Mouse (Mus musculus): ENCODE measurements around the gene Slc25a53. TPM values are rescaled to one million over a fixed set of nuclear protein-coding genes. Genes with fewer than 3 reads are reported as not detected.

The Slc25a53 gene
- polyA plus RNA-seq (2012; rRNA removed) = 18.0 and 18.6 TPM in 2 replicates

GRCm38 (mm10) chrX:137038000-137038483, at the start of gene Slc25a53:
Slc25a53 (minus strand) TSS chrX:137038302.

GRCm38 (mm10) chrX:137049425-137050225, 11.5 kb upstream of the Slc25a53 start, which contains the start of gene Fam199x:
Fam199x (plus strand) TSS chrX:137049594.

GRCm38 (mm10) chrX:136992978-136993547, 45.0 kb downstream of the Slc25a53 start, which contains the start of gene Zcchc18:
Zcchc18 (plus strand) TSS chrX:136993155.

GRCm38 (mm10) chrX:136976424-136977084, 61.5 kb downstream of the Slc25a53 start, which contains the start of the genes Tmsb15l and Tmsb15b1:
Tmsb15l (minus strand) TSS chrX:136976869.
Tmsb15b1 (minus strand) TSS chrX:136976874.

GRCm38 (mm10) chrX:136975397-136975796, 62.7 kb downstream of the Slc25a53 start, which contains the start of gene Tmsb15b2:
Tmsb15b2 (minus strand) TSS chrX:136975497.

Other genes with a start within 250 kb of the Slc25a53 start
- 25.5 and 26.3 TPM in 2 replicates for gene Plp1, start 215.6 kb downstream of the Slc25a53 start, polyA plus RNA-seq (2012; rRNA removed)
- 13.5 and 14.5 TPM in 2 replicates for gene Rab9b, start 169.5 kb downstream of the Slc25a53 start, polyA plus RNA-seq (2012; rRNA removed)
- not detected in 2 replicates for gene H2bfm, start 111.0 kb downstream of the Slc25a53 start, polyA plus RNA-seq (2012; rRNA removed)
- 58.1 and 64.6 TPM in 2 replicates for gene Tmsb15b2, start 62.8 kb downstream of the Slc25a53 start, polyA plus RNA-seq (2012; rRNA removed)
- 14.7 and 16.4 TPM in 2 replicates for gene Tmsb15l, start 61.4 kb downstream of the Slc25a53 start, polyA plus RNA-seq (2012; rRNA removed)
- gene Tmsb15b1, start 61.4 kb downstream of the Slc25a53 start, polyA plus RNA-seq (2012; rRNA removed) = 27.6 and 30.1 TPM in 2 replicates
- gene Zcchc18, start 45.1 kb downstream of the Slc25a53 start, polyA plus RNA-seq (2012; rRNA removed) = 298 and 323 TPM in 2 replicates
- 3.3 and 3.5 TPM in 2 replicates for gene Fam199x, start 11.3 kb upstream of the Slc25a53 start, polyA plus RNA-seq (2012; rRNA removed)
- not detected in 2 replicates for gene Esx1, start 83.8 kb upstream of the Slc25a53 start, polyA plus RNA-seq (2012; rRNA removed)